Mouse (Mus musculus) heart, postnatal 0 days (tissue): ENCODE results near the gene Fuca1. TPM values are rescaled to one million over a fixed set of nuclear protein-coding genes. Genes with fewer than 3 reads are reported as not detected.

Experiments
- ATAC-seq: fragments of 200-750 bp; cut with Nextera tagmentation; 2 replicates; pipeline ENCODE4 v1.8.0; 2017; ENCODE audit warnings: low read depth, moderate number of reproducible peaks, moderate library complexity; ENCODE audit not compliant: insufficient read depth
- DNase-seq: peaks from one replicate; pipeline ENCODE4 v3.0.0-alpha.2; 2016; ENCODE audit warnings: low spot score
- H3K27ac ChIP-seq: fragments of 300-500 bp; sonication (generic); 2 replicates; pipeline ENCODE4 v1.5.1; 2014; ENCODE audit warnings: low read depth, mild to moderate bottlenecking
- H3K27me3 ChIP-seq: fragments of 300-500 bp; sonication (generic); 2 replicates; pipeline ENCODE4 v1.6.1; 2014; ENCODE audit warnings: low read length, mixed read lengths; ENCODE audit not compliant: control insufficient read depth, insufficient read depth
- H3K36me3 ChIP-seq: fragments of 300-500 bp; sonication (generic); replicated peaks from 2 replicates; pipeline ENCODE4 v1.6.1; 2014; ENCODE audit warnings: low read length, mixed read lengths; ENCODE audit not compliant: control insufficient read depth, insufficient read depth
- H3K4me1 ChIP-seq: fragments of 300-500 bp; sonication (generic); 2 replicates; pipeline ENCODE4 v1.6.1; 2014; ENCODE audit warnings: antibody characterized with exemption; ENCODE audit not compliant: control insufficient read depth, insufficient read depth
- H3K4me2 ChIP-seq: fragments of 300-500 bp; sonication (generic); 2 replicates; pipeline ENCODE4 v1.6.1; 2014; ENCODE audit warnings: low read depth, mild to moderate bottlenecking, low read length, moderate library complexity
- H3K4me3 ChIP-seq: fragments of 300-500 bp; sonication (generic); 2 replicates; pipeline ENCODE4 v1.5.1; 2014; ENCODE audit warnings: low read depth, low read length
- H3K9ac ChIP-seq: fragments of 300-500 bp; sonication (generic); replicated peaks from 2 replicates; pipeline ENCODE4 v1.6.1; 2014; ENCODE audit warnings: low read depth, low read length, mixed read lengths
- H3K9me3 ChIP-seq: fragments of 300-500 bp; sonication (generic); replicated peaks from 2 replicates; pipeline ENCODE4 v1.6.1; 2016; ENCODE audit warnings: low read length; ENCODE audit not compliant: control insufficient read depth
- CTCF ChIP-seq: IDR thresholded peaks from 2 replicates; pipeline ENCODE4 v1.5.1; 2016; ENCODE audit warnings: antibody characterized with exemption, control low read depth, low read depth
- EP300 ChIP-seq: IDR thresholded peaks from 2 replicates; pipeline ENCODE4 v1.6.1; 2016; ENCODE audit warnings: antibody characterized with exemption, low read depth
- WGBS: fragments of 180-500 bp; shearing (Covaris S2); extraction: QIAGEN DNeasy Blood & Tissue Kit; methylation state at CpG from one replicate; pipeline ENCODE4 v1.1.7; 2014; 5-methylcytosine and 5-hydroxymethylcytosine counted together
- polyA plus RNA-seq: library from polyadenylated mRNA; unstranded; fragments of >200 nt; fragmentation: Nextera tagmentation; extraction: Ambion mirVana; gene quantifications from 2 replicates; pipeline ENCODE4 v1.2.1, GENCODE M21; 2015
- total RNA-seq: library from RNA; depleted of rRNA; stranded (reverse); fragments of >200 nt; gene quantifications from 2 replicates; pipeline ENCODE4 v1.2.3, GENCODE M21; 2014; ENCODE audit warnings: low replicate concordance

The Fuca1 gene
- total and polyA plus RNA-seq, 2 experiments from 2014 or later: 30.3 to 48.4 TPM

GRCm38 (mm10) chr4:135943389-135943788 is 22.9 kb downstream of the Fuca1 start:
- TF ChIP-seq CTCF (no peak), EP300 (no peak)
- H3K4me1 ChIP-seq: peaks cover 10% of the 10 kb centered on the region
- 24% methylated on average over 4 of the region's 4 CpGs for WGBS
- H3K27me3 ChIP-seq: no peaks in the 10 kb centered on the region
- H3K9me3 ChIP-seq: no peaks in the 10 kb centered on the region
- peak overlapping the region; percentile 25; the same call in 1 of the 2 replicates for H3K27ac ChIP-seq
- no peak for DNase-seq
- H3K9ac ChIP-seq: no peak overlapping the region
- peaks cover 11% of the 10 kb centered on the region for H3K36me3 ChIP-seq
- no peak overlapping the region for H3K4me2 ChIP-seq
- no peak overlapping the region for H3K4me3 ChIP-seq
- no peak for ATAC-seq

- H3K9me3 ChIP-seq: no peaks in the 10 kb centered on the region
- ATAC-seq: peak; percentile 2; the same call in 1 of the 2 replicates
- TF ChIP-seq EP300 (no peak), CTCF (no peak)
- peak overlapping the region; percentile 76 for H3K4me3 ChIP-seq
- DNase-seq: no peak
- H3K9ac ChIP-seq: peak overlapping the region; percentile 76; the same call in 1 of the 2 replicates
- peaks cover 14% of the 10 kb centered on the region for H3K4me1 ChIP-seq
- no peaks in the 10 kb centered on the region; the same call in 1 of the 2 replicates for H3K36me3 ChIP-seq
- no peaks in the 10 kb centered on the region for H3K27me3 ChIP-seq
- H3K27ac ChIP-seq: peak overlapping the region; percentile 81
- peak overlapping the region; percentile 85 for H3K4me2 ChIP-seq
- WGBS: 79% methylated on average over 10 of the region's 10 CpGs
These were observed 25.2 kb downstream of the Fuca1 start for GRCm38 (mm10) chr4:135945706-135946105.

- H3K4me1 ChIP-seq: peaks cover 14% of the 10 kb centered on the region
- 0 out of 2 replicates have a peak, but pooled peaks have one; percentile 21 for TF ChIP-seq EP300
- TF ChIP-seq CTCF: no peak
- peak; percentile 92 for ATAC-seq
- peak within 1 kb of the TSS; percentile 81 for H3K27ac ChIP-seq
- no peaks in the 10 kb centered on the region for H3K9me3 ChIP-seq
- peak; percentile 95 for DNase-seq
- H3K4me3 ChIP-seq: peak within 1 kb of the TSS; percentile 76
- WGBS: 0% methylated on average over 22 of the region's 23 CpGs
- peak within 1 kb of the TSS; percentile 76 for H3K9ac ChIP-seq
- peak within 1 kb of the TSS; percentile 85 for H3K4me2 ChIP-seq
- no peaks in the 10 kb centered on the region for H3K27me3 ChIP-seq
- peaks cover 5% of the 10 kb centered on the region; the same call in 1 of the 2 replicates for H3K36me3 ChIP-seq
These were observed 25.7 kb downstream of the Fuca1 start, which contains the start of gene Hmgcl for GRCm38 (mm10) chr4:135946278-135946658. Gene Hmgcl, plus strand, starts transcription at chr4:135946448.

DNA sequence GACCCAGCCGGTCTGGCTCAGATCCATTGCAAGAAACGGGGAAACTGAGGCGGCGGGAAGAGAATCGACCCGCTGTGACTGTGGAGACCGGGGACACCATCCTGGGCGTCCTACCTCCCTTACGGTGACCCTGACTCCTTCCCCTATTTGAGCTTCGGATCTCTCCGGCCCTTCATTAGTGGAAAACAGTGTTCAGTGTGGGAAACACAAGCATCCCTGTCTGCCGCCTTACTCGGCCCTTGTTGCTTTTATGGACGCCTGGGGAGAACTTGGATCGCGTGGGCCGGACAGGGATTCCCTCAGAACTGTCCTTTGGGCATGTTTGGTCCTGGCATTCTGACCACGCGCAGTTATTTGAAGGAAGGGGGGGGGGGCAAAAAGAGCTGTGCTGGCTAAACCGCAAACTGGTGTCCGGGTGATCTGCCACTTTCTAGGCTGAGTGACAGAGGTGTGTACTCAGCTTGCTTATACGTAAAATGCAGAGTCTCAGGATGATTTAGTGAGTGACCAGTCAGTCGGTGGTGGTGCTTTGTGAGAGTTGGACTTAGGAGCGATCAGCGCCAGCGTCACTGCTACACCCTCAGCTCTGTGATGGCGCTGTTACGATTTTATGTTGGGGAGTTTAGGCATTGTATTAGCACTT is 26.2 kb downstream of the Fuca1 start:
- H3K27ac ChIP-seq: peak overlapping the region; percentile 81
- H3K4me3 ChIP-seq: peak overlapping the region; percentile 76
- no peaks in the 10 kb centered on the region for H3K27me3 ChIP-seq
- H3K4me2 ChIP-seq: peak overlapping the region; percentile 85
- DNase-seq (no peak), ATAC-seq (peak; percentile 13; the same call in 1 of the 2 replicates)
- H3K36me3 ChIP-seq: peaks cover 10% of the 10 kb centered on the region; the same call in 1 of the 2 replicates
- peak overlapping the region; percentile 76 for H3K9ac ChIP-seq
- H3K9me3 ChIP-seq: no peaks in the 10 kb centered on the region
- H3K4me1 ChIP-seq: peaks cover 14% of the 10 kb centered on the region
- TF ChIP-seq EP300 (no peak), CTCF (no peak)
- under 1% methylated on average over 28 of the region's 28 CpGs for WGBS

DNA sequence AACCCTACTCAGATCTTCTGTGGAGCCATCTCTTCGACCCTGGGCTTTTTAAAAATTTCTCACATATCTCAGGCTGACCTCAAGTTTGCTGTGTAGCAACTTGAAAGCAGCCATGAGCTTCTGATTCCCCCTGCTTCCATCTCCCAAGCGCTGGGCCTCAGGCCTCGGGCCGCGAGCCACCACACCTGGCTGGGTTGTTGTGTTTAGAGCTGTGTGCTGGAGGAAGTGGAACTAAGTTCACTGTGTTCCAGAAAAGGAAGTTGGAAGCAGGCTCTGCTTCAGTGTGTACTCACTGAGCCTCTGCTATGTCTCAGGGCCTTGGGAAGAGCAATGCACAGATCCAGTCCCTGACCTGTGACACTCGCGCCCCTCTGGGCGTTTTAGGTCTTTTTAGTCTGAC is 27.6 kb downstream of the Fuca1 start:
- H3K36me3 ChIP-seq: peaks cover 20% of the 10 kb centered on the region
- no peak for TF ChIP-seq EP300
- TF ChIP-seq CTCF: no peak
- ATAC-seq (no peak), DNase-seq (no peak)
- H3K9ac ChIP-seq: no peak overlapping the region
- H3K4me1 ChIP-seq: peaks cover 14% of the 10 kb centered on the region
- H3K27ac ChIP-seq: no peak overlapping the region
- no peak overlapping the region for H3K4me2 ChIP-seq
- 90% methylated on average over 8 of the region's 8 CpGs for WGBS
- no peak overlapping the region for H3K4me3 ChIP-seq
- no peaks in the 10 kb centered on the region for H3K27me3 ChIP-seq
- H3K9me3 ChIP-seq: no peaks in the 10 kb centered on the region

GRCm38 (mm10) chr4:135949475-135949874 is 28.9 kb downstream of the Fuca1 start:
- Histone ChIP-seq H3K27ac (peak overlapping the region; percentile 50; the same call in 1 of the 2 replicates), H3K4me1 (peaks cover 9% of the 10 kb centered on the region; the same call in 1 of the 2 replicates), H3K4me3 (no peak overlapping the region), H3K9ac (no peak overlapping the region), H3K36me3 (peaks cover 27% of the 10 kb centered on the region), H3K9me3 (no peaks in the 10 kb centered on the region), H3K4me2 (no peak overlapping the region), H3K27me3 (no peaks in the 10 kb centered on the region)
- ATAC-seq (no peak), DNase-seq (no peak)
- TF ChIP-seq EP300 (no peak), CTCF (no peak)
- 65% methylated on average over 10 of the region's 10 CpGs for WGBS
